Mouse (Mus musculus) left cerebral cortex, postnatal 10 days (tissue): ENCODE results near the gene Zfp74. TPM values are rescaled to one million over a fixed set of nuclear protein-coding genes. Genes with fewer than 3 reads are reported as not detected.

Experiments
- DNase-seq, 2 experiments: peaks; one replicate each; pipeline ENCODE4 v3.0.0; 2021 to 2022; ENCODE audit warnings: low spot score in 2 of 2, mixed read lengths in 1 of 2; ENCODE audit errors: extremely low spot score in 1 of 2
- intact Hi-C: fragments of 180-260 bp; cut with DNase I; formaldehyde crosslinking; loops from one replicate; pipeline ENCODE4 v1.15.1; 2025
- total RNA-seq, 2 experiments: library from RNA; stranded (reverse); gene quantifications; 2 replicates each; pipeline ENCODE4 v1.2.3; 2021

Gene Zfp74
- total RNA-seq, 2 experiments from 2014 or later, result 22.6 to 23.4 TPM

DNA sequence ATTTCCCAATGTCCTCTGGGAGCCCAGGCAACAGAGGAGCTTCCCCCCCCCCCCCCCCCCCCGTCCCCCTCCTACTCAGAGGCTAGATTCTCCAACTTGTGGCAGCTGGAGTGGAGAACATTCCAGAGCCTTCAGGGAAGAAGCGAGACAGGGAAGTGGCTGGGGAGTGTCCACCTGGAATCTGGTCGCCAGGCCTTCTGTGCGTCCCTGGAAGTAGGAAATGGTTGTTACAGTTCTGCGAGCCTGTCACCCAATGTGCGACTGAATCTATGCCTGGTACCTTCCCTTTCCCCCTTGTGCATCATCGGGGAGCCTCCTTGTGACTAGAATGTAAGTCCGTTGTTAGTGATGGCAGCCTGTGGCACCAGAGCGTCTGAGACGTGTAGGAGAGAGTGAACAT lies 2.4 kb upstream of the Zfp74 start:
- peak in 1 of 2 experiments; percentile 34 for DNase-seq
- intact Hi-C loops, result no loop called here

DNA sequence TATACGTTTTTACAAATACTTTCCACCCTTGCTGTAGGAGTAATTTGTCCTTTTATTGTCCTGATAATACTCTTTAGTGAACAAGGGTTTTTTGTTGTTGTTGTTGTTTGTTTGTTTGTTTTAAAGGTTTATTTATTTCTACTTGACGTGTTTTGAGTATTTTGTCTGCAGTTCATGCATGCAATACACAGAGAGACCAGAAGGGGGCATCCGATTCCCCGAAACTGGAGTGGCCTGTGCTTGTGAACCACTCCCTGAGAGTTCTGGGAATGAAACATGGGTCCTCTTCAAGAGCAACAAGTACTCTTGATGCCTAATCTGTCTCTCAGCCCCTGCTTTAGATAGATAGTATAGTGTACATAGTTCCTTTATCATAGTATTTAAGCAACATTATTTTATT lies 842 bp upstream of the Zfp74 start:
- intact Hi-C loops, result no loop called here

DNA sequence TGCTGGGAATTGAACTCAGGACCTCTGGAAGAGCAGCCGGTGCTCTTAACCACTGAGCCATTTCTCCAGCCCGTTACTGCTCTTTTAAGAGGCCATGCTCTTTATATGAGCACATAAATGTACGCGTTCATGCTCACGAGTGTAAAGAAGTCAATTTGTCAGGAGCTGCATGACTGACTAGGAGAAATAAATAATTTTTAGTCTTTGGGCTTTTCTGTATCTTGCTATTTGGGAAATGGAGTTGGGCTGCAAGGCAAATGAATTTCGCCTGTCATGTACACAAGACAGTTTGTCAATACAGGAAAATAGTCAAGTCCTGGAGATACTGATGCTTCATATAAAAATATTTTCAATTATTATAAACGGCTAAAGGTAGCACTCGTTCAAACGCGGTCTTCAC lies 803 bp downstream of the Zfp74 start:
- DNase-seq, result no peak
- intact Hi-C loops, result no loop called here

More for the DNA sequence above, 842 bp upstream of the Zfp74 start:
- DNase-seq, result peak in 1 of 2 experiments; percentile 42

DNA sequence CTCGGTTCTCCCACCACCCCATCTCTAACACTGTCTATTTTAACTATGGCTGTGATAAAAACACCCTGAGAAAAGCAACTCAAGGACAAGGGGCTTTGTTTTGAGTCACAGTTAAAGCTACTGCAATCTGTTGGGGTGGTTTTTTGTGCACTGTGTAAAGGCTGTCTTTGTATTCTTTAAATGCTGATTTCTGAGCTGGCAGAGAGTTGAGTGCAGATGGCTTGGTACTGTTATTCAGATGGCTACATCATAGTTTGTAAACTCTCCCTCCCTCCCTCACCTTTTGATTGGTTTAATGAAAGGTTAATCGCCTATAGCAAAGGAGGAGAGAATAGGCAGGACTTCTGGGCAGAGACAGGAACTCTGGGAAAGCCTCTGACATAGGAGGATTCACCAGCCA lies 9.7 kb downstream of the Zfp74 start:
- intact Hi-C loops, result no loop called here
- peak in 1 of 2 experiments; percentile 37 for DNase-seq

GRCm38 (mm10) chr7:29943720-29944119 lies 10.2 kb downstream of the Zfp74 start:
- no peak for DNase-seq
- intact Hi-C loops, result no loop called here

- intact Hi-C loops, result no loop called here
- no peak for DNase-seq
Observed at GRCm38 (mm10) chr7:29942740-29943139, 11.1 kb downstream of the Zfp74 start.

- no peak for DNase-seq
- intact Hi-C loops, result no loop called here
Observed at GRCm38 (mm10) chr7:29941027-29941426, 12.9 kb downstream of the Zfp74 start.

DNA sequence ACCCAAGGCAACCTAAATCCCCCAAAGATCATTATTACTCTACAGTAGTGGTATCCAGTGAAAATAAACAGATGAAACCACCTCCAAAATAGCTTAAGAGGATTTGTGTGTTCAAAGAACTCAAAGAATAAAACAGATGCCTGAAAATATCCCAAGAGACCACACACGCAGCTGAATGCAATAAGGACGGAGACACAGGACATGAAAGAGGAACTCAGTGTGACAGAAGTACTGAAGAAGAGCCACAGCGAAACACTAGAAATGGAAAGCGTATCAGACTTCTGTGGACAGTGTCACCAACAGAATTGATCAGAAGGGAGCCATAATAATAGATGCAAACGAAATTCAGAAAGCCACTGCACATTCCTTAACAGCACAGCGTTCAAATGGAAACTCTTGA lies 15.0 kb downstream of the Zfp74 start:
- intact Hi-C loops, result no loop called here
- no peak for DNase-seq

- intact Hi-C loops, result no loop called here
- DNase-seq, result no peak
Observed at GRCm38 (mm10) chr7:29922780-29923179, 31.1 kb downstream of the Zfp74 start.

DNA sequence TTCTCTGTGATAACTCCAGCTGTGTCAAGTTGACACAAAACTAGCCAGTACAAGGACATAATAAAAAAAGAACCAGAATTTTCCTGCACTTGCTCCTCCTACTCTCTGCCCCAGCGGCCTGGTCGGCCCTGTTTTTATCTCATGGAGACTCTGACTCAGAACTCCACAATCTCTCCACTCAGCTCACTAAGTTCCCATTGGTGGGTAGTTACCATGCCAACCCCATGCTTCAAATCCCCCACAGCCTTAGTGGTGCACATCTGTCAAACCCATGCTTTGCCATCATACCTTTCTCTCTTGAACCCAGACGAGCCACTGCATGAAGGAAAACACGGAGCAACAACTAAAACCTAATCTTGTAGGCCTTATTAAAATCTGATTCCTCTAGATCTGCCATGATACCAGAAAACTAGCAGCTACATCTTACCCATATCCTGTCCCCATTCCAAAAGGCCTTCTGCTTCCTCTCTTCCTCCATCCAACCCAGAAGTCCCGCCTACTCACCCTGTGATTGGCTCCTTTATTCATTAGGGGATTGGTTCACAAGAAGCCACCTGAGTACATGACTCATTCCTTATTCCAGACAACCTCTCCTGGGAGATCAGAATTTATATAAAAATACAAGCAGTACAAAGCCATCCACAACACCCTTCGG lies 32.3 kb downstream of the Zfp74 start:
- intact Hi-C loops, result no loop called here
- no peak for DNase-seq

- intact Hi-C loops, result no loop called here
- DNase-seq, result no peak
Observed at GRCm38 (mm10) chr7:29918062-29918453, 35.8 kb downstream of the Zfp74 start.

DNA sequence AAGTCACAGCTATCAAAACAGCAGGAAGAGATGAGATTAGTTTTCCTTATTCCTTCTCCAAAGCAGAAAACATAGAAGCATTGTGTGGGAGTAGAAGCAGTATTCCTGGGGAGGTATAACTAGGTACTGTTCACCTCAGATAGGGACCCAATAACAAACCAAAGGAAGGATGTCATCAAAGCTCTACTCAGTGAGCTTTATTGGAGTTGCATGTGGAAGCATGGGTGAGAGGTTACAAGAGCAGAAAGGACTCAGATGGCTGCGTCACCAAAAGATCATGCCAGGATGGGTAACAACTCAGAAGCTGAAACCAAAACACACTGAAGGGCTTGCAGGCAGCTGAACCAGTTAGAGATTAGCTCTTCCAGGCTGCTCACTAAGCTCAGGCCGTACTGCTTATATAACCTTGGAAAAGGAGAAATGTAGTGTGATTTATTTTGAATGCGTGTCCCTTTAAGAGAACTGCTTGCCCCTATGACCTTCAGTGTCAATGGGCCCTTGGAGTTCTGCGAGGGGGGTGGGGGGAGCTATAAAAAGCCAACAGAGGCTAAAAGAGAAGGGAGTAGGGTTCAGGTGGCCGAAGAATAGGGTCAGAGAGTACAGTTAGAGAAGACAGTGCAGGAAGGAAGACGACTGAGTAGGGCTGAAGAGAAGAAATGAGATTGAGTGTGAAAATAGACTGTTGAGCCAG lies 36.4 kb downstream of the Zfp74 start:
- DNase-seq, result no peak
- intact Hi-C loops, result no loop called here

DNA sequence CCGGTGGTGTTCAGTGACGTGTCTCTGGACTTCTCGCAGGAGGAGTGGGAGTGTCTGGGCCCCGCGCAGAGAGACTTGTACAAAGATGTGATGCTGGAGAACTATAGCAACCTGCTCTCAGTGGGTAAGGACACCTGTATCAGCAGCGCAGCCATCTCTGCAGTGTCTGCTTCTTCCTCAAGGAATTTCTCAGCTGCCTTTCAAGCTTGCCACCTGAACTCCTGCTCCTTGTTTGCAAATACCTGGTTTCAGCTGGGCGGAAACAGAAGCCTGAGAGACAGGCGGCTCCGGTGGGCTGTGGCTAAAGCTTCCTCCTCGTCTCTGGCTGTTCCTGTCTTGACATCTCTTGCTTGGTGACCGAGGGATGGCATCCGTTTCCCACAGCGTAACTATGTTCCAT lies 41.7 kb downstream of the Zfp74 start:
- intact Hi-C loops, result no loop called here
- no peak for DNase-seq

GRCm38 (mm10) chr7:29910252-29910651 lies 43.6 kb downstream of the Zfp74 start:
- DNase-seq, result no peak
- intact Hi-C loops, result no loop called here

- DNase-seq, result peak; percentile 78 to 88
- intact Hi-C loops, result no loop called here
Observed at GRCm38 (mm10) chr7:29908130-29908950, 45.5 kb downstream of the Zfp74 start, which contains the start of gene Zfp383. Gene Zfp383 (plus strand): TSS chr7:29908223.

GRCm38 (mm10) chr7:29907206-29907605 lies 46.7 kb downstream of the Zfp74 start:
- intact Hi-C loops, result no loop called here
- DNase-seq, result no peak

DNA sequence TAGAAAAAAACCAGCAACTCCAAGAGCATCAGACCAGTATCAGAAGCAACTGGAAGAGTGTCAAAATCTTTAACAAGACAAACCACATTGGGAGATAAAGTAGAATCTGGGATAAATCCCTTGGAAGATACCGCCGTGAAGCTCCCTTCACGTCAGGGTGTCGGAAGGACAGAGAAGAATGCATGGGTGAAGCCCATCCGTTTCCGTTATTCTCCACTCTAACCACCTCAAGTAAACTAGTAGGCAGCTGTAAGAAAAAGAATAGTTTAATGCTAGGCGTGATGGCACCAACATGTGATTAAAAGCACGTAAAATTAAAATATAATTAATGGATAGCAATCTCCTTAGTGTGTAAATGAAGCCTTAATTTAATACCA lies 47.2 kb downstream of the Zfp74 start:
- no peak for DNase-seq
- intact Hi-C loops, result no loop called here

DNA sequence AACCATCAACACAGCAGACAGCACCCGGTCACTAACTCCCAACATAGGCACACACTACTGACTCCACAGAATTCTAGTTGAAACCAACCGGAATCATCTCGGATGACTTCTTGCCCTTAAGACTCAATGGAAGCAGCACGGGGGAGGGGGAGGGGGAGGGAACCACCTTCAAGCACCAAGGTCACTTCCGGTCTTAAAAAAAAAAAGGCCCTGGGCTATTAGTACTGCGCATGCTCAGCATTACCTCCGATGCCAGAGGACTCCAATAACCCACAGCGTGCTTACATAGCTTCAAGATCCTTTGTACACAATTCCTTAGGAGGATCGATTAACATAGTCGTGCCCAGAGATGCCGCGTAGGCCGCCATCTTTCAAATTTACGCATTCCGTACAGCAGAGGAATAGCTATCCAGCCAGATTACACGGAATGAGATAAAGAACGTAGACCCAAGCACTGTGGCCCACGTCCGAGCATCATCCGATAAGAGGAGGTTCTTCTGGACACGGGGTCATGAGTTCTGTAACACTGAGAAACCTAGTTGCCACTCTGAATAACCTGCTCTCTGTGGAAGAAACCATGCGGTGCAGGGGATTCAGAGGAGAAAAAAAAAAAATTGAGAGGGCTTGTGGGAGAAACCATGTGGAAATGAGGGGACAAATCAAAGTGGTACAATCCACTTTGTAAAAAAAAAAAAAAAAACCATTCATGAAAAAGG lies 47.8 kb downstream of the Zfp74 start, which contains the start of gene Zfp27:
Gene Zfp27, minus strand, starts transcription at position 607 of the 716 bp plus-strand sequence.
- intact Hi-C loops, result no loop called here
- DNase-seq, result peak; percentile 63 to 79

GRCm38 (mm10) chr7:29904101-29904500 lies 49.8 kb downstream of the Zfp74 start:
- DNase-seq, result no peak
- intact Hi-C loops, result loop anchor here (5.0 kb wide), 1 partner anchor 37 kb away; no protein-coding TSS in a partner anchor
